Mouse (Mus musculus) megakaryocyte, embryonic 14.5 days (primary cell): ENCODE measurements around the gene Psmb6.

Source experiments
- FLI1 ChIP-seq: IDR thresholded peaks from 2 replicates; pipeline ENCODE4 v1.6.1; 2012; ENCODE audit warnings: low read length, inconsistent platforms, mixed read lengths
- GATA1 ChIP-seq: IDR thresholded peaks from 3 replicates; pipeline ENCODE4 v1.6.1; 2012; ENCODE audit warnings: mixed read lengths, low read length, inconsistent platforms, borderline replicate concordance

DNA sequence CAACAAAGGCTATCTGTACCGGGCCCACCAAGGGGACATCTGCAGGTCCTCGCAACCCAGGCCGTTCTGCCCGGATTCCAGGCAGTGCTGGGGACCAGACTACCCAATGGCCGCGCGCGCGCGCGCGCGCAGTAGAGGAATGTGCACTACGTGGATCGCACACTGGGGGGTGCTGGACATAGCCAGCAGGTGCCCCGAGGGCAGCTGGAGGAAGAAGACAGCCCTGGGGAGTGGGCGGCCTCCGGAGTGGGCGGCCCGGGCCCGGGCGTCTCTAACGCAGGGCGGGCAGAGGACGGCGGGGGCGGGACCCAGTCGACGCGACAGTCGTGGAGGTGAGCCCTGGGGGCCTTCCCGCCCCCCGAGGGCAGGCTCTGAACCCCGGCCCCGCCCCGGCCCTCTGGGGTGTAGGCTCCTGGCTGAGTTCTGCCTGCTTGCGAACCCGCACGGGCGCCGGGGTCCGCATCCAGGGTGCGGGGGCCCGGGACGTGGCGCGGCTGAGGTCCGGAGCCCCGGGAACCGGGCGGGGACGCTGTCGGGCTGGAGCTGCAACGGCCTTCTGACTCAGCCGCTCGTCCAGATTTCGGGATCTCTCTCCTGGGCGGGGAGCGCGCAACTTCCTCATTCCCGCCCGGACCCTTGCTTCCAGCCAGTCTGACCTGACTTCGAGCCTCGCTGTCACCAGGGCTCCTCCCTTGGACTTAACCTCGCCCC lies 14.9 kb downstream of the Psmb6 start, which contains the start of gene Pld2:
- TF ChIP-seq GATA1 = no peak
- no peak for TF ChIP-seq FLI1
